Mouse (Mus musculus): ENCODE measurements at regions not wholly inside any gene's neighbourhood (a gene's known extent, or its start where the extent isn't known, plus 50 kb on each side); places are given as distances from the start of the nearest gene placed in this dataset.
A peak's percentile ranks its signal among the peaks of the same experiment; 100 is the strongest.

DNA sequence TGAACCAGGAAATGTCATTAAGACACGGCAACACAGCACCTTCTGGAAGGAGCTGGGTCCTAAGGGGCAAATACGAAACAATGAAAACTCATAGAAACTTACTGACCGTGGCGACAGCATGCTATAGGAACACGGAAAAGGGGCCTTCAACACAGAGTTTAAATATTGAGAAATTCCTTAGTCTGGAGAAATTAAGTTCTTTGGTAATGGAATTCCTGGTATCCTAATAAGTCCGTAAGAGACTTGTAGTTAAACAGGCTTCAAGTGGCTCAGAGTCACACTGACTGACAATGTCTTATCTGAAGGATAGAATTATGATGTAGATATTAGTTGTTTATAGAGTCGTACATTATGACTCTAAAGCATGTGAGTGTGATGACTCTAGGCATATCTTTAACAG lies 70.4 kb upstream of the Mbip start:
- TF ChIP-seq CTCF (IDR thresholded peaks at IDR 0.05): no peak
- TF ChIP-seq EP300 (IDR thresholded peaks at IDR 0.05): peak; percentile 96
